Mouse (Mus musculus): Measurements from ENCODE around the gene Isoc2a. TPM values are rescaled to one million over a fixed set of nuclear protein-coding genes. Genes with fewer than 3 reads are reported as not detected.

Gene Isoc2a
- polyA plus RNA-seq, 1 experiment from 2014 or later: 2.3 TPM

GRCm38 (mm10) chr7:4921824-4922482, 45.0 kb downstream of the Isoc2a start, which contains the start of gene Nat14:
Gene Nat14 (plus strand): TSS chr7:4922028.
- Histone ChIP-seq H3K27me3 (ENCODE audit: insufficient read depth, low read length) (peaks cover 23% of the 10 kb centered on the region), H3K27ac (ENCODE audit: low read depth) (no peak within 1 kb of the TSS; the same call in 1 of the 2 replicates), H3K4me2 (ENCODE audit: low read depth, low read length) (peak within 1 kb of the TSS; percentile 55), H3K9ac (replicated peaks) (0 out of 2 replicates have a peak within 1 kb of the TSS, but pooled peaks have one; percentile 26), H3K4me3 (ENCODE audit: low read depth, low read length) (no peak within 1 kb of the TSS; the same call in 1 of the 2 replicates), H3K36me3 (replicated peaks; ENCODE audit: insufficient read depth, low read length) (peaks cover 26% of the 10 kb centered on the region), H3K9me3 (ENCODE audit: low read length) (no peaks in the 10 kb centered on the region), H3K4me1 (ENCODE audit: insufficient read depth) (peaks cover 16% of the 10 kb centered on the region)
- 32% methylated on average over 8 of the region's 8 CpGs for WGBS (ENCODE audit: insufficient replicate concordance)
- TF ChIP-seq CTCF (IDR thresholded peaks at IDR 0.05; ENCODE audit: low read depth) (no peak), EP300 (IDR thresholded peaks at IDR 0.05; ENCODE audit: low read depth) (no peak)
- ATAC-seq: no peak
- DNase-seq: no peak

GRCm38 (mm10) chr7:4922508-4922907, 45.6 kb downstream of the Isoc2a start:
- Histone ChIP-seq H3K4me3 (ENCODE audit: low read depth, low read length) (no peak overlapping the region; the same call in 1 of the 2 replicates), H3K4me2 (ENCODE audit: low read depth, low read length) (peak overlapping the region; percentile 55), H3K36me3 (replicated peaks; ENCODE audit: insufficient read depth, low read length) (peaks cover 25% of the 10 kb centered on the region), H3K9me3 (ENCODE audit: low read length) (no peaks in the 10 kb centered on the region), H3K27me3 (ENCODE audit: insufficient read depth, low read length) (peaks cover 23% of the 10 kb centered on the region), H3K4me1 (ENCODE audit: insufficient read depth) (peaks cover 15% of the 10 kb centered on the region), H3K27ac (ENCODE audit: low read depth) (no peak overlapping the region), H3K9ac (replicated peaks) (no peak overlapping the region)
- DNase-seq (no peak), ATAC-seq (peak; percentile 17; the same call in 1 of the 2 replicates)
- TF ChIP-seq EP300 (IDR thresholded peaks at IDR 0.05; ENCODE audit: low read depth): no peak
- no peak for TF ChIP-seq CTCF (IDR thresholded peaks at IDR 0.05; ENCODE audit: low read depth)
- WGBS (ENCODE audit: insufficient replicate concordance): under 1% methylated on average over 14 of the region's 14 CpGs

- H3K9ac ChIP-seq (replicated peaks): no peak overlapping the region
- no peak for DNase-seq
- peak; percentile 31; the same call in 1 of the 2 replicates for TF ChIP-seq CTCF (IDR thresholded peaks at IDR 0.05; ENCODE audit: low read depth)
- TF ChIP-seq EP300 (IDR thresholded peaks at IDR 0.05; ENCODE audit: low read depth): no peak
Measured at GRCm38 (mm10) chr7:4922931-4923565, 46.1 kb downstream of the Isoc2a start.

GRCm38 (mm10) chr7:4923586-4924364, 46.8 kb downstream of the Isoc2a start:
- H3K4me2 ChIP-seq (ENCODE audit: low read depth, low read length): peak overlapping the region; percentile 6; the same call in 1 of the 2 replicates
- ATAC-seq: peak; percentile 33; the same call in 1 of the 2 replicates
- H3K36me3 ChIP-seq (replicated peaks; ENCODE audit: insufficient read depth, low read length): peaks cover 16% of the 10 kb centered on the region
- peaks cover 15% of the 10 kb centered on the region for H3K4me1 ChIP-seq (ENCODE audit: insufficient read depth)
- H3K27me3 ChIP-seq (ENCODE audit: insufficient read depth, low read length): peaks cover 23% of the 10 kb centered on the region
- H3K9me3 ChIP-seq (ENCODE audit: low read length): no peaks in the 10 kb centered on the region
- 7% methylated on average over 37 of the region's 37 CpGs for WGBS (ENCODE audit: insufficient replicate concordance)
- peak overlapping the region; percentile 34; the same call in 1 of the 2 replicates for H3K9ac ChIP-seq (replicated peaks)
- 0 out of 2 replicates have a peak overlapping the region, but pooled peaks have one; percentile 13 for H3K4me3 ChIP-seq (ENCODE audit: low read depth, low read length)
- DNase-seq: no peak
- TF ChIP-seq EP300 (IDR thresholded peaks at IDR 0.05; ENCODE audit: low read depth) (no peak), CTCF (IDR thresholded peaks at IDR 0.05; ENCODE audit: low read depth) (peak; percentile 45)
- no peak overlapping the region for H3K27ac ChIP-seq (ENCODE audit: low read depth)

More at GRCm38 (mm10) chr7:4922931-4923565, 46.1 kb downstream of the Isoc2a start:
- no peak overlapping the region for H3K27ac ChIP-seq (ENCODE audit: low read depth)
- H3K4me3 ChIP-seq (ENCODE audit: low read depth, low read length): no peak overlapping the region; the same call in 1 of the 2 replicates
- H3K27me3 ChIP-seq (ENCODE audit: insufficient read depth, low read length): peaks cover 23% of the 10 kb centered on the region
- H3K36me3 ChIP-seq (replicated peaks; ENCODE audit: insufficient read depth, low read length): peaks cover 20% of the 10 kb centered on the region
- peak overlapping the region; percentile 55 for H3K4me2 ChIP-seq (ENCODE audit: low read depth, low read length)
- no peaks in the 10 kb centered on the region for H3K9me3 ChIP-seq (ENCODE audit: low read length)
- ATAC-seq: no peak
- peaks cover 15% of the 10 kb centered on the region for H3K4me1 ChIP-seq (ENCODE audit: insufficient read depth)
- 3% methylated on average over 14 of the region's 14 CpGs for WGBS (ENCODE audit: insufficient replicate concordance)

- no peak overlapping the region for H3K27ac ChIP-seq (ENCODE audit: low read depth)
- 5% methylated on average over 4 of the region's 4 CpGs for WGBS (ENCODE audit: insufficient replicate concordance)
- no peak overlapping the region for H3K4me2 ChIP-seq (ENCODE audit: low read depth, low read length)
- H3K36me3 ChIP-seq (replicated peaks; ENCODE audit: insufficient read depth, low read length): peaks cover 10% of the 10 kb centered on the region
- TF ChIP-seq CTCF (IDR thresholded peaks at IDR 0.05; ENCODE audit: low read depth): no peak
- no peak for TF ChIP-seq EP300 (IDR thresholded peaks at IDR 0.05; ENCODE audit: low read depth)
- ATAC-seq (no peak), DNase-seq (no peak)
- peaks cover 15% of the 10 kb centered on the region for H3K4me1 ChIP-seq (ENCODE audit: insufficient read depth)
- no peaks in the 10 kb centered on the region for H3K9me3 ChIP-seq (ENCODE audit: low read length)
- no peak overlapping the region for H3K9ac ChIP-seq (replicated peaks)
- no peak overlapping the region for H3K4me3 ChIP-seq (ENCODE audit: low read depth, low read length)
- H3K27me3 ChIP-seq (ENCODE audit: insufficient read depth, low read length): peaks cover 23% of the 10 kb centered on the region
Measured at GRCm38 (mm10) chr7:4924483-4924882, 47.5 kb downstream of the Isoc2a start.
